Mouse (Mus musculus) MN1 (cell line): ENCODE results near the gene Myh6.
"Not testable (repeated sequence)": the region's sequence is repeated elsewhere in the genome, so short reads cannot be mapped to it uniquely, and the experiment has no call there.

Experiments used
- DNase-seq: peaks from one replicate; pipeline ENCODE4 v3.0.0-alpha.2; 2016; ENCODE audit warnings: low spot score

Myh6 gene

DNA sequence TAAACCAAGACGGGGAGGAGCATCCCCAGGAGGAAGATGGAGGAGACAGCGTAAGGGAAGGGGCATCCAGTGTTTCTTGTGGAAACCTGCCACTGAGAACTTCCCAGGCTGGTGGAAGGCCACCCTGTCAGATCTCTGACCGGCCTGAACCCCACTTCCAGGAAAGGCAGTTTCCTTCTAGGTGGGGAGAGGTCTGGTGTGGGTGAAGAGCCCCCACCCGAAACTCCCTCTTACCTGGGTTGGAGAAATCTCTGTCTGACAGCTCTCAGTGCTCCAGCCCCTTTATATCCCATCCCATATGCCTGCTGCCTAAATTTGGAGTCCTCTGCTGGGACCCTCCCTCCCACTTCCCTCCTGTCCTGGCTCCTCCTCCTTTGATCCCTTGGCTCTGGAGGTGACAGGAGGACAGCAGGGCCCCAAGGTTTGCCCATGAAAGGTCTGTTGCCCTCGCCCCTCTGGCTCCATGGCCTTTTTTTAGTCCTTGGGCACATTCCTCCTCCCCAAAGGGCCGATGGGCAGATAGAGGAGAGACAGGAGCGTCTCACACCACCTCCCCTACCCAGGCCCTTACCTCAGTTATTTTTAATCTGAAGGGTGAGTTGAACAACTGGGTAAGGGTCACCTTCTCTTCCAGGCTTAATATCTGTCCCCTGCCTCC is at the start of gene Myh6:
Gene Myh6 (minus strand): TSS at position 608 of the 658 bp plus-strand sequence.
- DNase-seq: no peak

DNA sequence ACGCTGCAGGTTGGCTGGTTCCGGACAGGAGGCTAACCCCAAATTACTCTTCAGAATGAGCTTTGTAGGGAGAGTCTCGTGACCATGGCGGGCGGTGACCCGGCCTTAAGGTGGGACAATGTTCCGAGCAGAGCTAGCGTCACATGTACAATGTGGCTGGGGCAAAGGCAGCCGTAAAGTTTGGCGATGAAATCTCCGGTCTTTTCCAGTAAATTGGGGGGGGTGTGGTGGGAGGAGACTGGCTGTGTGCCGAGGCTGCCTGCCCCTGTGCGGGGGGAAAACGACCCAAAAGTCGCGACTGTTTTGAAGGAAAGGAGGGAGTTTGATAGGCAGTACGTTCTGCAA is 49.0 kb upstream of the Myh6 start:
- DNase-seq: no peak

GRCm38 (mm10) chr14:55014991-55015766 is 48.5 kb upstream of the Myh6 start, which contains the start of gene Ngdn:
Gene Ngdn, plus strand, starts transcription at chr14:55015454.
- DNase-seq: peak; percentile 99

DNA sequence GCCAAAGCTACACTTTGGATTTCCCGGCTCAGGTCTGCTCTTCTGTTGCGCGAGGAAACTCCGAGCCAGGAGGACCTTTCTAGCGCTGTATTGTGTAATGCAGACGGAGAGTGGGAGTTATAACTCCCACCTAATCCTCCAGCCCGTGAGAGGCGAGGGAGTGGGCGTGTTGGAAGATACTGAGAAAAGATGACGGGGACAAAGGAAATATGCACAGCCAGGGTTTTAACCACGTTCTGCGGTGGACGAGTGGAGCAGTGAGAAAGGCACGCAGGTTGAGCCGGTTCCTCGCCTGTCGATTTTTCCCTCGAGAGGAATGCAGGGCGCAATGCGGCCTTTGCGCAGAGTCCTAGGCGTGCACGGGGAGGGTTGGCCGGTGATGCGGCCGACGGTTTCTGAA is 47.9 kb upstream of the Myh6 start:
- DNase-seq: no peak

DNA sequence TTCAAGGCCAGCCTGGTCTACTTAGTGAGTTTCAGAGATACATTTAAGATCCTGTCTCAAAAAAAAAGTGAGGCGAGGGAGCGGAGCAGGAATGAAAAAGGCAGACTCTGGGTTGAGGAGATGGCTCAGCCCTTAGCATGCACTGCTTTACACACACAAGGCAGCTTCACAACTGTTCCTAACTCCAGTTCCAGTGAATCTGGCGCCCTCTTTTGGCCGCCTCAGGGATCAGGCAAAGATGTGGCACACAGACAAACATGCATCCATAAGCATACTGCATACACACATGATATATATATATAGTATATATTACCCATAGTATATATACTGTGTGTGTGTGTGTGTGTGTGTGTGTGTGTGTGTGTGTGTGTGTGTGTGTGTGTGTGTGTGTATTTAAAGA is 44.4 kb upstream of the Myh6 start:
- no peak for DNase-seq

DNA sequence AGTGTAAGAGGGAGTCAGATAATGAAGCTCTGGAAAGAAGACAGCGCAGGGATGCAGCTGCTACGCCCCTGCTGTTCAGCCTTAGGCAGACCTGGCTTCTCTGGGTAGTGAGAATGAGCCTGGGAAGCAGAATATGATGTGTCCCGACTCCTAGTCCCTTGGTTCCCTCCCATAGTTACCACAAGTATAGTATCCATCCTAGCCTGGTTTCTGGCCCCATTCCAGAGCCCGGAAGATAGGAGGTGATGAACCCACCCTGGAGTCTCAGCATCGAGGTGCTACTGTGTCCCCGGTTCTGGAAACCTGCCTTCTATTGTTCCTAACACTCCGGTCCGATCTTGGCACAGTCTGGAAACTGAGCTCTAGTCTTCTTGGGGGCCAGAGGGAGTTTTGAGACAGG is 41.7 kb upstream of the Myh6 start:
- DNase-seq: no peak

DNA sequence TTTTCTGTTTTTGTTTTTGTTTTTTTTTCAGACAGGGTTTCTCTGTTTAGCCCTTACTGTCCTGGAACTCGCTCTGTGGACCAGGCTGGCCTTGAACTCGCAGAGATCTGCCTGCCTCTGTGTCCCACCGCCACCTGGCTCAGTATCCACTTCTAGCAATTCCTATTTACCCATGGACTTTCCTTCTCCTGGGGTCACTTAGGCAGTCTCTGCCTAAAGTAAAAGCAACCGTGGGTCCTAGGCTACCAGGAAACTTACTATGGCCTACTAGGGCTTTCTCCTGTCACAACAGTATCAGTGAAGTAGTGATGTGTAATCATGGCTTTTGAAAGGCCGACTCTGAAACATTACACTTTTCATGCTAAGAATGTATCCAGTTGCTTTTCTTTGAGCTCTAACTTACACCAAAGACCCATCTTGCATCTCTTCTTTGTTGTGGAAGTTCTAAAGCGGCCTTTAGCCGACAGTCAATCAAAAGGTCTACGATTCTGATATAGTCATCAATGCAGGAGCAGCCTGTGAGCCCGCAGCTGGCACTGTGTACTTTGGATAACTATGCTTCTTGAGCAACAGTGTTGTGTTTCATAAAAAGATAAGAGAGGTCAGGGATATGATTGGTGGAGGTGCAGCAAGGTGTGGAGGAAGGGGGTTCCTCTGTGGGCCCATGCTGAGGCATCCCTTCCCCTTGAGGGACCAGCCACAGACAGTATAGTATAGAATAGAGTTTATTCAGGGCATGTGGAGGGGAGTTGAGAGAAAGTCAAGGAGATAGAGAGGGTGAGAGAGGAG is 40.6 kb upstream of the Myh6 start:
- no peak for DNase-seq

DNA sequence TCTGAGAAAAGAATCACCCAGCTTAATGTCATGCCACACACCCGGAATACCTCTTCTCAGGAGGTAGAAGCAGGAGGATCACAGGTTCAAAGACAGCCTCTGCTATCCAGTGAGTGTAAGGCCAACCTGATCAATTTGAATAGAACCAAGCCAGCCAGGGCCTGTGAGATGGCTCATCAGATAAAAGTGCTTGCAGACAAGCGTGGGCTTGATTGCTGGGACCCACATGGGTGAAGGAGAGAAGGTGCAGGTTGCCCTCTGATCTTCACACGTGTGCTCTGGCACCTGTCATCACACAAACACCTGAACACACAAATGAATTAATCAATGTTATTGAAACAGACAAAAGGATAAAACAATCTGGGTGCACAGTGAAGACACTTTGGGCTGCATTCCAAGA is 39.8 kb upstream of the Myh6 start:
- DNase-seq: no peak

- no peak for DNase-seq
Observed at GRCm38 (mm10) chr14:55005967-55006366, 39.2 kb upstream of the Myh6 start.

DNA sequence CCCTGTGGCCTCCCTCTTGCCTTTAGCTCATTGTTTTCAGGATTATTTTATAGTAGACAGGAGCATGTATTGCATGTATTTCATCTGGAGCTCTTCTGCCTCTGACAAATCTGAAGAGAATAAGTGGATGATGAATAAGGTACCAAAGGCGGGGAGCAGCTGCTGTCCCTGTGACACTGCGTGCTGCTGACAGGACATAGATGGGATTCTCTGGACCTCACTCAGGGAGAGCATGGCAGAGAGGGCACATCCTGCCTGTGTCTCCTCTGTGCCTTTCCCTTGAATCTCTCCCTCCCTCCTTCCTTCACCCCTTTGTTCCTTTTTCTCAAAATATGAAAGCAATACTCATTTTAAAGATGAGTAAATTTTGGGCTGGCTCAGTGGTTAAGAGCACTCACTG is 38.8 kb upstream of the Myh6 start:
- DNase-seq: no peak

DNA sequence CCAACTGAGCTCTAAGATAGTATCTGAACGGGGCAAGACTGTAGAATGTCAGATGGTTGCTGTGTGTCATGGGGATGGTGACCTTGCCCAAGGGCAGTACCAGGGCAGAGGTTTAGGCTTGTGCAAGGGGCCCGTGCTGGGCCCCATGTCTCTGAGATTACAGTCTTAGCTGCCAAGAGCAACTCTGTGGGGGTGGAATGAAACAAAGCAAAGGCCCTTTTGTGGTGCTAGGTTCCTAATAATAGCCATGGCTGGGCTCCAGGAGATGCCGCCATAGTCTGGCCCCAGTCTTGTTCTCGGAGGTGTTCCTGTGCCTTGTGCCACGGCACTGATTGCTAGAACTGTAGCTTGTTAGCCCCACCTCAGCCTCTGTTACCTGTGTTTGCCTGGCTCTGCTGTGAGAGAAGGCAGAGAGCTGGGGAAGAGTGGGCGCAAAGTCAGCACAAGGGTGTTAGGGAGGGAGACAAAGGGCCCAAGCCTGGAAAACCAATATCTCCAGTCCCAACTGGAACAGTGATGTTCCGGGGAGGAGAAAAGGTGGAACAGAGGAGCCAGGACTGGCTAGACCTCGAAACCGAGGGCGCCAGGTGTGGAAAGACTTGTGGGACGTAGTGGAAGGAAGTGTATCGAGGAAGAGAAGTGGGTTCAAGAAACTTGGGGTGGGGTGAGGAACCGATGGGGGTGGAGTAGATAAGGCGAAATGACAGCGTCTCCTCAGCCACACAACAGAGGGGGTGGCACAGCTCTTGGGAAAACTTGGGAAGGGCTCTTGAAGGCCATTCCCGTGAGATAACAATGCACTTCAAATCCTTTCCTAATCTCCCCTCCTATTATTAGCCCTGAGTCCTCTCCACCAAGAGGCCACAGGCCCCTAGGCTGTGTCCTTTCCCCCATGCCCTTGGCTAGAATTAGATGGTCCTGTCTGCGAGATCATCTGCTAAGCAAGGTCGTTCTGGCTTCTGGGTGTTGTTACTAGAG is 37.4 kb upstream of the Myh6 start:
- no peak for DNase-seq

GRCm38 (mm10) chr14:55002687-55003120 is 36.0 kb upstream of the Myh6 start:
- DNase-seq: no peak

- no peak for DNase-seq
Observed at GRCm38 (mm10) chr14:55001938-55002686, 35.4 kb upstream of the Myh6 start.

GRCm38 (mm10) chr14:55001446-55001845 is 34.7 kb upstream of the Myh6 start:
- DNase-seq: no peak

- no peak for DNase-seq
Observed at GRCm38 (mm10) chr14:55000814-55001213, 34.1 kb upstream of the Myh6 start.

- DNase-seq: not testable (repeated sequence)
Observed at GRCm38 (mm10) chr14:54999868-55000267, 33.1 kb upstream of the Myh6 start.

DNA sequence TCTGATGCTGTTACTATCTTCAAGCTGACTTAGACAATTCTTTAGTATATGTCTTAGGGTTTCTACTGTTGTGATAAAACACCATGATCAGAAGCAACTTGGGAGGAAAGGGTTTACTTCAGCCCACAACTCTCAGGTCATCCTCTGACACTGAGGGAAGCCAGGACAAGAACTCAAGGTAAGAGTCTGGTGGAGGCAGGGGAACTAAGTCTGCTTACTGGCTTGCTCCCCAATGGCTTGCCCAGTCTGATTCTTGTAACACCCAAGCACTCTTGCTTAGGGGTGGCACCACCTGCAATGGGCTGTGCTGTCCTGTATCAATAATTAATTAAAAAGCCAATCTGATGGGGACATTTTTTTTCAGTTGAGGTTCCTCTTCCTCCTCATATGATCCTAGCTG is 32.0 kb upstream of the Myh6 start:
- no peak for DNase-seq

- DNase-seq: no peak
Observed at GRCm38 (mm10) chr14:54997297-54997696, 30.6 kb upstream of the Myh6 start.

DNA sequence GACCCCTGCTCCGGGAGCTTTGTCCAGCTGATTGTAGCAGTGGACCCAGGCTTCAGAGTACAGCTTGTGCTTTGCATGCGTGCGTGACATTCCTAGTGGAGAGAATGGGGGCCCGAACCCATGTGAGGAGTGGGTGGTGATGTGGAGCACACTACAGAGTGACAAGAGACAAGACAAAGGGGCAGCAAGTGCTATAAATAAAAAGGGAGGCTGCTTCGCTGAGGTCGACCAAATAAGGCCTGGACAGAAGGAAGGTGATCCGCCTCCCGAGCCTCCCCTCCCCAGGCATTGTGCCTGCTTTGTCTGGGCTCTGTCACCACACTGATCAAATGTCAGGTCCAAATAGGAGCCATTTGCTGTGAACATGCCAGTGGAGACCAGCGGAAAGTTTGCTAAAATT is 30.1 kb upstream of the Myh6 start:
- no peak for DNase-seq

GRCm38 (mm10) chr14:54995457-54996138 is 28.9 kb upstream of the Myh6 start:
- DNase-seq: no peak

DNA sequence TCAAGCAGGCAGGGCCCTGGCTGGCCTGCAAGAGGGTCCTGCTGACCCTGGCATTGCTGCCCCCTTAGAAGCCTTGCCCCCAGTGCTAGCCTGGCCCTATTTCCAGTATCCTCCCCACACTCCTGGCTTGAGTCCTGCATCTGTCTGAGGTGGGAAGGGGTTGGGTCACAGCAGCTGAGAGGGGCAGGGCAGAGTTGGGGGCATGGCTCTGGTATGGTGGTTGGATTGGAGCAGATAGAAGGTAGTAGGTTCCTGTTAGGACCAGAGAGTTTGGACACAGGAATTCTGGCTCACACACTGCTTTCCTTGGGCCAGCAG is 28.1 kb upstream of the Myh6 start:
- no peak for DNase-seq
